Mouse (Mus musculus): ENCODE measurements around the gene Mybph. TPM values are rescaled to one million over a fixed set of nuclear protein-coding genes. Genes with fewer than 3 reads are reported as not detected.

Gene Mybph
- polyA plus RNA-seq, 1 experiment from 2014 or later = 0.28 TPM

DNA sequence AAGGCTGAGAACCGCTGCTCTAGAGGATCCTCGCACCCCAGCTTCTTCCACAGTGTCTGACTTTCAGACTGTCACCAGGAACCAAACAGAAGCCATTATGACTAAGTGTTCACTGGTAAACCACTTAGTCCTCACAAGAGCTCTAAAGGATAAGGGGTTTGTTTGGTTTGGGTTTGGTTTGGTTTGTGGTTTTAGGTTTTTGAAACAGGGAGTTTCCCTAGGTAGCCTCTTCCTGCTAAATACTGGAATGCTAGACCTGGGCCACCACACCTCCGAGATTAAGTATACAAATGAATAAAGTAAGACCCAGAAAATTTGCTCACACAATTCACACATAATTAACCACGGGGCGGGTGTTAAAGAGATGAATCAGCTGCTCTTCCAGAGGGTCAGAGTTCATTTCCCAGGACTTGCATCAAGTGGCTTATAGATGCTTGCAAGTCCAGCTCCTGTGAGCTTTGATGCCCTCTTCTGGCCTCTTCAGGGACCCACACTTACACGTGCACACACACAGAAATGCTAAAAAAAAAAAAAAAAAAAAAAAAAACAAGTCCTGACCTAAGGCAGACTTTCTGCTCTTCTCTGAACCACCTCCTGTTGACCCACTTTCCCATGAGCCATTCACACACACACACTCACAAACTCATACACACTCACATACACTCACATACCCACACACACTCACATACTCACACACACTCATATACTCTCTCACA, 30.6 kb upstream of the Mybph start:
- Histone ChIP-seq H3K4me3 (no peak overlapping the region), H3K4me2 (no peak overlapping the region), H3K4me1 (replicated peaks) (0 out of 2 replicates have a peak, but pooled peaks cover 4% of the 10 kb centered on the region), H3K9ac (no peak overlapping the region), H3K27me3 (0 out of 2 replicates have a peak, but pooled peaks cover 2% of the 10 kb centered on the region), H3K9me3 (replicated peaks) (no peaks in the 10 kb centered on the region), H3K36me3 (no peaks in the 10 kb centered on the region), H3K27ac (no peak overlapping the region)
- 81% methylated on average over 6 of the region's 6 CpGs for WGBS
- no peak for ATAC-seq (replicated peaks; ENCODE audit: insufficient number of reproducible peaks, insufficient read depth, low FRiP score, low read depth)

DNA sequence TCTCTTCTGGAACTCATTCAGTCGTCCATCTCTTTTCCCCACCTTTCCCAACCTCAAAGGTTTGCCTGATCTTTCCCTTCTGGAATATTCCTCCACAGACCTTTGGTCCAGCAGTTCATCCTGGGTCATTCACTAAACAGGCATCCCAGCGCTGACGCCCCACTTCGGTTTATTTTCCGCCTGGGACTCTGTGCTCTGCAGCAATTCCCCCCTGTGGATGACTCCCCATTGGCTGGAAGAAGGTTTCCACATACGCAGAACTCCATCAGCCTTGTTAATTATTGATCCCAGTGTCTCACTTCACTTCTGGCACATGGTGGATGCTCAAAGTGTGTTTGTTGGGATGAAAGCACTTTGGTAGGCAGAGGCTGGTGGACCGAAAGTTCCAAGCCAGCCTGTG, 29.8 kb upstream of the Mybph start:
- Histone ChIP-seq H3K9ac (no peak overlapping the region), H3K4me1 (replicated peaks) (0 out of 2 replicates have a peak, but pooled peaks cover 9% of the 10 kb centered on the region), H3K36me3 (no peaks in the 10 kb centered on the region), H3K27me3 (0 out of 2 replicates have a peak, but pooled peaks cover 2% of the 10 kb centered on the region), H3K9me3 (replicated peaks) (no peaks in the 10 kb centered on the region), H3K4me3 (no peak overlapping the region), H3K27ac (no peak overlapping the region), H3K4me2 (no peak overlapping the region)
- ATAC-seq (replicated peaks; ENCODE audit: insufficient number of reproducible peaks, insufficient read depth, low FRiP score, low read depth) = no peak
- 91% methylated on average over 7 of the region's 7 CpGs for WGBS

- Histone ChIP-seq H3K9ac (no peak overlapping the region), H3K9me3 (replicated peaks) (no peaks in the 10 kb centered on the region), H3K4me2 (no peak overlapping the region), H3K4me3 (no peak overlapping the region), H3K27me3 (0 out of 2 replicates have a peak, but pooled peaks cover 2% of the 10 kb centered on the region), H3K36me3 (no peaks in the 10 kb centered on the region), H3K27ac (no peak overlapping the region), H3K4me1 (replicated peaks) (0 out of 2 replicates have a peak, but pooled peaks cover 9% of the 10 kb centered on the region)
- no peak for ATAC-seq (replicated peaks; ENCODE audit: insufficient number of reproducible peaks, insufficient read depth, low FRiP score, low read depth)
- 43% methylated on average over 4 of the region's 4 CpGs for WGBS
Measured at GRCm38 (mm10) chr1:134164454-134164853, 28.8 kb upstream of the Mybph start.

DNA sequence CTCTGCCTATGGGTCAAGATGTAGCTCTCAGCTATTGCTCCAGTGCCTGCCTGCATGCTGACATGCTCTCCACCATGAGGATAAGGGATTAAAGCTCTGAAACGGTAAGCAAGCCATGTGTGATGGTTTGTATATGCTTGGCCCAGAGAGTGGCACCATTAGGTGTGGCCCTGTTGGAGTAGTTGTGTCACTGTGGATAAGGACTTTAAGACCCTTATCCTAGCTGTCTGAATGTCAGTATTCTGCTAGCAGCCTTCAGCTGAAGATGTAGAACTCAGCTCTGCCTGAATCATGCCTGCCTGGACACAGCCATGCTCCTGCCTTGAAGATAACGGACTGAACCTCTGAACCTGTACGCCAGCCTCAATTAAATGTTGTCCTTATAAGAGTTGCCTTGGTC, 26.7 kb upstream of the Mybph start:
- no peaks in the 10 kb centered on the region for H3K27me3 ChIP-seq
- H3K4me3 ChIP-seq = no peak overlapping the region
- ATAC-seq (replicated peaks; ENCODE audit: insufficient number of reproducible peaks, insufficient read depth, low FRiP score, low read depth) = no peak
- no peaks in the 10 kb centered on the region for H3K36me3 ChIP-seq
- H3K9ac ChIP-seq = no peak overlapping the region
- 89% methylated on average over 3 of the region's 3 CpGs for WGBS
- no peak overlapping the region for H3K27ac ChIP-seq
- H3K4me1 ChIP-seq (replicated peaks) = 0 out of 2 replicates have a peak, but pooled peaks cover 9% of the 10 kb centered on the region
- no peak overlapping the region for H3K4me2 ChIP-seq
- H3K9me3 ChIP-seq (replicated peaks) = no peaks in the 10 kb centered on the region

- Histone ChIP-seq H3K9me3 (replicated peaks) (no peaks in the 10 kb centered on the region), H3K36me3 (no peaks in the 10 kb centered on the region), H3K4me2 (no peak overlapping the region), H3K4me1 (replicated peaks) (0 out of 2 replicates have a peak, but pooled peaks cover 9% of the 10 kb centered on the region), H3K4me3 (no peak overlapping the region), H3K9ac (no peak overlapping the region), H3K27me3 (no peaks in the 10 kb centered on the region), H3K27ac (no peak overlapping the region)
- no peak for ATAC-seq (replicated peaks; ENCODE audit: insufficient number of reproducible peaks, insufficient read depth, low FRiP score, low read depth)
- WGBS = 44% methylated on average over 14 of the region's 14 CpGs
Measured at GRCm38 (mm10) chr1:134167416-134168305, 25.6 kb upstream of the Mybph start.

DNA sequence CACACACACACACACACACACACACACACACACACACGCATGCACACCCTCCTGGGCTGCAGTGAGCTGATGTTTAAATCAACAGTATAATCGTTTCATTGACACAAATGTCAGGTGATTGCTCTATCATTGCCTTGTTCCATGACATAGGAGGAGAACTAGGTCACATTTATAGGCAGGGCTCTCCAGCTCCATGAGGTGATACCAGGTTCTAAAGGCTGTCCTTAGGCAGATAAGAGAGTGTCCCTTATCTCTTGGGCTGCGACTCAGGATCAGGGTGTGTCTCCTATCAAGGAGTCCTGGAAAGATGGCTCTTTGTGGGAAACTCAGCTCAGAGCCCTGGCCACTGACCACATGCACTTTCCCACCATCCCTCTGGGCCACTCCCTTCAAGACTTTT, 24.7 kb upstream of the Mybph start:
- no peak overlapping the region for H3K27ac ChIP-seq
- no peak; the same call in 1 of the 2 replicates for ATAC-seq (replicated peaks; ENCODE audit: insufficient number of reproducible peaks, insufficient read depth, low FRiP score, low read depth)

DNA sequence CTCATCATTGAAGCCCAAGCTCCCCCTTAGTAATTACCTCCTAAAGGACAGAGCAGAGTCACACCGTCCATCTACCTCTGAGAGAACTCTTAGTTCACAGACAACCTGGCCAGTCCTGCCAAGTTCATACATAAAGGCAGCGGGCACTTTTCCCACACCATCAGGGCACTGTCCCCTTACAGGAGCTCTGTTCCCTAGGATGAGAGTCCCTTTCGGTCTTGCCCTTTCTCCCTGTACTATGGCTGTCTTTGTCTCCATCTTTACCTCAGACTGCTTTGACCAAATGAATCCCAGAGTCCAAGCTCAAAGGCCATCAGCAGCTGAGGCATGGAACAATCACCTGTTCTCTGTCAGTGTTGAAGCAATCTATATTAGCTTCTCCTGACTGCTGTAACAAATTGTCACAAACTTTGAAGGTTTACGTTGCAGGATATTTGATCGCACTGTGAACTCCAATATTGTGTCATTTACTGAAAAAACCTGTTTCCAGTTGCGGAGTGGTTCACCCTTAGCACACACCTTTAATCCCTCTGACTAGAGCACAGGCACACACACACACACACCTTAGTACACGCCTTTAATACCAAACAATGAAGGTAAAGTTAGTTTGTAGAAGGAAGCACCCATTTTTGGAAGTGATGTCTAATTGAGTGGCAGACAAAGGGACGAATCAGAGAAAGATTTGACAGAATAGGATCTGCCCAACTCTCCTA, 24.1 kb upstream of the Mybph start:
- no peak for ATAC-seq (replicated peaks; ENCODE audit: insufficient number of reproducible peaks, insufficient read depth, low FRiP score, low read depth)
- H3K36me3 ChIP-seq = no peaks in the 10 kb centered on the region
- no peak overlapping the region for H3K4me2 ChIP-seq
- H3K4me1 ChIP-seq (replicated peaks) = 0 out of 2 replicates have a peak, but pooled peaks cover 9% of the 10 kb centered on the region
- H3K9ac ChIP-seq = no peak overlapping the region
- H3K27ac ChIP-seq = no peak overlapping the region
- no peaks in the 10 kb centered on the region for H3K27me3 ChIP-seq
- no peak overlapping the region for H3K4me3 ChIP-seq
- WGBS = 90% methylated on average over 8 of the region's 8 CpGs
- H3K9me3 ChIP-seq (replicated peaks) = no peaks in the 10 kb centered on the region

More for the DNA sequence above, 24.7 kb upstream of the Mybph start:
- Histone ChIP-seq H3K36me3 (no peaks in the 10 kb centered on the region), H3K27me3 (no peaks in the 10 kb centered on the region), H3K4me2 (no peak overlapping the region), H3K9ac (no peak overlapping the region), H3K9me3 (replicated peaks) (no peaks in the 10 kb centered on the region), H3K4me3 (no peak overlapping the region), H3K4me1 (replicated peaks) (0 out of 2 replicates have a peak, but pooled peaks cover 9% of the 10 kb centered on the region)
- WGBS = 54% methylated on average over 3 of the region's 3 CpGs

DNA sequence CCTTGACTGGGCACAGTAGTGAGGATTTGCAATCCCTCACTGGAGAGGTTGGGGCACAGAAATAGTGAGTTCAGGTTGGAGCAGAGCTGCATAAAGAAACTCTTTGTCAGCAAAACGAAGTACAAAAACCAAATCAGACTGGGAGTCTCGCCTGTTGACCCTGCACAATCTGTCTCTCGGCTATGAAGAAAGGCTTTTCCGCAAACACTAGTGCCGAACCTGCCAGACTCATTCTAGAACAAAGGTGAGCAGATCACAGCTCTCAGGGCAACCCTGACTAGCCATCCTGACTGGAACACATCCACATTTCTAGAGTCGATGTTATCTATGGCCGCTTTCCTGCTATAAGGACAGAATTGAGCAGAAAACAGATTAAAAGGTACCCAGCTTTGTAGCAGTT, 20.2 kb upstream of the Mybph start:
- no peaks in the 10 kb centered on the region for H3K36me3 ChIP-seq
- 0 out of 2 replicates have a peak, but pooled peaks cover 1% of the 10 kb centered on the region for H3K4me1 ChIP-seq (replicated peaks)
- 67% methylated on average over 7 of the region's 7 CpGs for WGBS
- no peak overlapping the region for H3K27ac ChIP-seq
- H3K9ac ChIP-seq = no peak overlapping the region
- H3K4me3 ChIP-seq = no peak overlapping the region
- H3K4me2 ChIP-seq = no peak overlapping the region
- H3K27me3 ChIP-seq = no peaks in the 10 kb centered on the region
- H3K9me3 ChIP-seq (replicated peaks) = no peaks in the 10 kb centered on the region
- ATAC-seq (replicated peaks; ENCODE audit: insufficient number of reproducible peaks, insufficient read depth, low FRiP score, low read depth) = no peak

- H3K9ac ChIP-seq = no peak overlapping the region
- no peaks in the 10 kb centered on the region for H3K27me3 ChIP-seq
- WGBS = 85% methylated on average over 5 of the region's 5 CpGs
- ATAC-seq (replicated peaks; ENCODE audit: insufficient number of reproducible peaks, insufficient read depth, low FRiP score, low read depth) = no peak
- no peak overlapping the region for H3K4me2 ChIP-seq
- H3K4me1 ChIP-seq (replicated peaks) = no peaks in the 10 kb centered on the region
- no peaks in the 10 kb centered on the region for H3K36me3 ChIP-seq
- no peak overlapping the region for H3K4me3 ChIP-seq
- H3K27ac ChIP-seq = no peak overlapping the region
- H3K9me3 ChIP-seq (replicated peaks) = no peaks in the 10 kb centered on the region
Measured at GRCm38 (mm10) chr1:134177976-134178375, 15.3 kb upstream of the Mybph start.

DNA sequence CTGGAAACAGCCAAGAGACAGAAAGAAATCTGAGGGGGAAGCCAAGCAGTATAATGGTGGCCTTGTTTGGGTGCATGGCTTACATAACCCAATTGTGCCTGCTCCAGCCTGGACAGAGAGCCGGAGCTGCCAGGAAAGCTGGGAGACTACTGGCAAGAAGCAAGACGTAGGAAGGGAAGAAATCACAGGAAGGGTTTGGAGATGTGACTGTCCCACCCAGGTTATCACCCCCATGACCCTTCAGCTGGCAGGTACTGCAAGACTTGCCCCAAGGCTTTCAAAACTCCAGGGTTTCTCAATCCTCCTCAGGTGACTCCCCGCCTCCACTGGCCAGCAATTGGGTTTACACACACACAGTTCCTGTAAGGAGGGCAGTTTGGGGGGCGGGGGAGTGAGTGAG, 11.2 kb upstream of the Mybph start, which contains the start of gene Chil1:
Gene Chil1 (plus strand): TSS at position 152 of the 400 bp plus-strand sequence.
- no peak within 1 kb of the TSS for H3K27ac ChIP-seq
- ATAC-seq (replicated peaks; ENCODE audit: insufficient number of reproducible peaks, insufficient read depth, low FRiP score, low read depth) = no peak
- no peaks in the 10 kb centered on the region for H3K36me3 ChIP-seq
- H3K4me1 ChIP-seq (replicated peaks) = no peaks in the 10 kb centered on the region
- no peaks in the 10 kb centered on the region for H3K9me3 ChIP-seq (replicated peaks)
- WGBS = 65% methylated on average over 4 of the region's 4 CpGs
- no peaks in the 10 kb centered on the region for H3K27me3 ChIP-seq
- H3K9ac ChIP-seq = no peak within 1 kb of the TSS
- H3K4me3 ChIP-seq = no peak within 1 kb of the TSS
- no peak within 1 kb of the TSS for H3K4me2 ChIP-seq

- Histone ChIP-seq H3K9ac (no peak overlapping the region), H3K9me3 (replicated peaks) (no peaks in the 10 kb centered on the region), H3K4me1 (replicated peaks) (no peaks in the 10 kb centered on the region), H3K27me3 (peaks cover 3% of the 10 kb centered on the region; the same call in 1 of the 2 replicates), H3K27ac (no peak overlapping the region), H3K4me2 (no peak overlapping the region), H3K36me3 (no peaks in the 10 kb centered on the region), H3K4me3 (no peak overlapping the region)
- no peak for ATAC-seq (replicated peaks; ENCODE audit: insufficient number of reproducible peaks, insufficient read depth, low FRiP score, low read depth)
- 80% methylated on average over 4 of the region's 4 CpGs for WGBS
Measured at GRCm38 (mm10) chr1:134184089-134184488, 9.2 kb upstream of the Mybph start.

Measured in heart, embryonic 15.5 days (tissue).